Mouse (Mus musculus) erythroblast, embryonic 14.5 days (primary cell): ENCODE results near the gene Kdm1b.

ENCODE experiments used
- GATA1 ChIP-seq: IDR thresholded peaks from 2 replicates; pipeline ENCODE4 v1.6.1; 2012; ENCODE audit warnings: low read length, inconsistent platforms, mixed read lengths
- TAL1 ChIP-seq: IDR thresholded peaks from 3 replicates; pipeline ENCODE4 v1.6.1; 2012; ENCODE audit warnings: low read length, inconsistent platforms, mixed read lengths

DNA sequence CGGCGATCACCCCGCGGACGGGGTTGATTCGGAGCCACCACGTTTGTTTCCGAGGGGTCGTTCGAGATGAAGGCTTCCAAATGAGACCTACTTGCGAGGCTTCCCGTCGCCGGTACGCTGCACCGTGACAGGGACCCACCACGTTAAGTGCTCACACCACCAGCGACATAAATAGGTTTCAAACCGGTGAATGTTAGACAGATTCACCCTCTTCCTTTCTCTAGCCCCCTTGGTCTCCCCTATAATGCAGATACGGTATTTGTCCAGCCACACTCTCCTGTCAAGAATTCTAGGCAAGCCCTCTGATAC lies 63.2 kb downstream of the Kdm1b start:
- no peak for TF ChIP-seq TAL1
- no peak for TF ChIP-seq GATA1
